Mouse (Mus musculus) bone marrow macrophage, adult 2 months (primary cell): ENCODE results near the gene Clybl.

Source experiments
- CTCF ChIP-seq: IDR thresholded peaks from 2 replicates; pipeline ENCODE4 v1.5.1; 2012; ENCODE audit warnings: low read depth, mild to moderate bottlenecking, low read length, moderate library complexity
- POLR2A ChIP-seq: IDR thresholded peaks from 2 replicates; pipeline ENCODE4 v1.6.1; 2012; ENCODE audit warnings: mild to moderate bottlenecking, low read depth, low read length, borderline replicate concordance

GRCm38 (mm10) chr14:122379076-122379475 is 197.6 kb downstream of the Clybl start:
- TF ChIP-seq CTCF (no peak), POLR2A (no peak)
